Mouse (Mus musculus) Muller cell, postnatal 12 days (primary cell): Measurements from ENCODE around the gene Med16.
A peak's percentile ranks its signal among the peaks of the same experiment; 100 is the strongest.
"Not testable (repeated sequence)": the region's sequence is repeated elsewhere in the genome, so short reads cannot be mapped to it uniquely, and the experiment has no call there.

Source experiments
- DNase-seq: peaks from one replicate; pipeline ENCODE4 v3.0.0-alpha.2; 2015; ENCODE audit errors: inconsistent ontology term

Med16 gene

GRCm38 (mm10) chr10:79884938-79885337 is 23.8 kb downstream of the Med16 start:
- not testable (repeated sequence) for DNase-seq

DNA sequence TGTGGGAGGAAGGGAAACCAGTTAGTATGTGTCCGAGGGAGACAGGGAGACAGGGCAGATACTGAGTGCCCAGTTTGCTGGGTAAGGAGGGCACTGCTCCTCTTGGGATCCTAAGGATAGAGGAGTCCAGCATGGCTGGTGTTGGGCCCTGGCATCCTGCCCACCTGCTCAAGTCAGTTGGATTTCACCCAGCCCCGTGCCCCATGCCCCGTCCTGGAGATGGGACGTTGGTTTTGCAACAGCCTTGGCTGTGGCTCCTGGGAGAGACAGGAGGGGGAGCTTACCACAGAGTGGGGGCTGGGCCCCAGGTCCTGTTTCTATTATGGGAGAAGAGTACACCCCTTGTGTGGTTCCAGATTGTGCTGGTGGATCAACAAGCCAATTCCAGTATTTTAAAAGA is 24.3 kb downstream of the Med16 start:
- peak; percentile 29 for DNase-seq

DNA sequence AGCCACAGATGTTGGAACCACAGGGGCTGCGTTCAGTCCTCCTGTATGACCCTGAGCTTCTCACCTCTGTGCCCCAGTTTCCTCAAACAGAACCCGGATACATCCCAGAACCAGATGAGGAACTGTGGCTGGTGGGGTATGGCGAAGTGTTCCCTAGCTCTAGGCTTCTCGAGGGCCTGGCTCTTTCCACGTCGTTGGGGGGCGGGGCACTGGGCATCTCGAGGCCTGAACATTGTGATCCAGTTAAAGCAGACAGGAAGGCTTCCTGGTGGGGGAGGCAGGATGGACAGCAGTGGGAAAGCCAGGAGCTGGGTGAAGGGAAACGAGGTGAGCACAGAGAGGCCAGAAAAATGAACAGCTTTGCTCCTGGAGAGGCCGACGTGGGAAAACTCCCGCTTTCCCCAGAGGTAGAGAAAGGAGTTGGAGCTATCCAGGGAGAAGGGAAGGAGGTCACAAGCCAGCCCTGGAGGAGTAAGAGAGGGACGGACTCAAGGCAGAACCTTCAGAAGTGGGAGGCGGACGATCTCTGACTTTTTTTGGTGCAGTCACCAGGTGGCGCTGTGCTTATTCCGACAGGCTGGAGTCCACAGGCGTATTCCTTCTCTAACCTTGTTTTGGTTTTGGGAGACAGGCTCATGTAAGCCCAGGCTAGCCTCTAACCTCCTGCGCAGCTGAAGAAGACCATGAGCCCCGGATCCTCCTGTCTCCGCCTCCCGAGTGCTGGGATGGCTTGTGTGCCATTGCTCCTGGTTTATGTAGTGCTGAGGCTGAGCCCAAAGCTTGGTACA is 25.2 kb downstream of the Med16 start:
- peak; percentile 62 for DNase-seq

- DNase-seq: no peak
These were observed 26.7 kb downstream of the Med16 start for GRCm38 (mm10) chr10:79881981-79882380.

- DNase-seq: no peak
These were observed 28.0 kb downstream of the Med16 start for GRCm38 (mm10) chr10:79880721-79881120.

- no peak for DNase-seq
These were observed 29.2 kb downstream of the Med16 start for GRCm38 (mm10) chr10:79879527-79879926.

- peak; percentile 75 for DNase-seq
These were observed 31.0 kb downstream of the Med16 start for GRCm38 (mm10) chr10:79877757-79878156.

- DNase-seq: no peak
These were observed 31.5 kb downstream of the Med16 start for GRCm38 (mm10) chr10:79877174-79877573.

DNA sequence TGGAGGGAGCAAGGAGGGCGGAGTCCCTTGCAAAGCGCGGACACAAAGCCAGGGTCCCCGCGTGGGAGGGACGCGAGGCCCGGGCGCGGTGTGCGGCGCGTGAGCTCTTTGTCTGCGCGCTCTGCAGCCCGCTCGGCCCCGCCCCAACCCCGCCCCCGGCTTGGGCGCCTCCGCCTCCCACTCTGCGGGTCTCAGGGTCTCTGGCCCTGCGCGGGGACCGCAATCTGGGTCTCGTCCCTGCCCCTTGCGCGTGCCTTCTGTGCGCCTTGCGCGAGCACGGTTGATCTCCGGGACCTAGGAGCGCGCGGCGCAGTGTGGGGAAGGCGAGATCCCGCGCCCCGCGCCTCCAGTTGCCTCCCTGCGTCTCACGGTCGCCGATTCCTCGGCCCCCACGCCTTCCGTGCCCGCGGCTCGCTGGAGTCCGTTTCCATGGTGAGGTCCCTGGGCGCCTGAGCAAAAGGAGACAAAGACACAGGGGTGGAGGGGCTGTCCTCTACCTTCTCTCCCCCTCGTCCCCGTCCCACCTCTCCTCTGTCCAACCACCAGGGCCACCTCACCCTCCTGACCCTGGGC is 34.3 kb downstream of the Med16 start, which contains the start of the genes Prtn3 and Plppr3:
Gene Prtn3, plus strand, starts transcription at position 187 of the 573 bp plus-strand sequence.
Gene Plppr3, minus strand, starts transcription at position 345 of the 573 bp plus-strand sequence.
- DNase-seq: peak; percentile 51

GRCm38 (mm10) chr10:79873715-79874289 is 34.9 kb downstream of the Med16 start:
- no peak for DNase-seq

DNA sequence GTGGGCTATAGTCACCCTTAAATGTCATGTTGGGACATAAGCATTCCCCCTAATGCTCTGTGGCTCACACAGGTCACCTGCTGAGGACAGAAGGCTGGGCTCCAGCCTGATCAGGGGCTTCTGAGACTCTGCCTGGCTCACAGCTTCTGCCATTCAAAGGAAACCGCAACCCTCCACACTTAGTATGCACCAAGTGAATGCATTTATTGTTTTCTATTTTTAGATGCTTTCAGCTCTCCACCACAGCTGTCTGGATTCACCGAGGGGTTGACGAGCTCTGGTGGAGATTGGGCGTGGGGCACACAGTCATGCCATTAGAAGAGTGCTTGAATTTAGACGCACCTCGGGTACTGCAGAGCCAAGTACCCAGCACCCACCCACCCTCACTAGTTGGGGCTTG is 35.4 kb downstream of the Med16 start:
- DNase-seq: peak; percentile 40

DNA sequence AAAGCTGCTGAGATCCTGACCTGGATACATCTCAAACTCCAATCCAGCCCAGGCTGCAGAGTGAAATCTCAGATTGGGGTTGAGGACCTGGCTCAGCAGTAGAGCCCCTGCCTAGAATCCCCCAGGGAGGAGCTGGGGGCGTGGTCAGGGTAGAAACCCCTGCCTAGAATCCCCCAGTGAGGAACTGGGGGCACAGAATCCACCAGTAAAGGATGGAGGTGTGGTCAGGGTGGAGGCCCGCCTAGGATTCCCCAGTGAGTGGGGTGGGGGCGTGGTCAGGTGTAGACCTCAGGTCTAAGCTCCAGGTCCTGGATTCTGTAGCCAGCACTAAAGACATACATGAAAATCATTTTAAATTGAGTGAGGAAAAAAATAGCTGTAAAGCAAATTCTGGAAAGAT is 35.9 kb downstream of the Med16 start:
- DNase-seq: no peak

DNA sequence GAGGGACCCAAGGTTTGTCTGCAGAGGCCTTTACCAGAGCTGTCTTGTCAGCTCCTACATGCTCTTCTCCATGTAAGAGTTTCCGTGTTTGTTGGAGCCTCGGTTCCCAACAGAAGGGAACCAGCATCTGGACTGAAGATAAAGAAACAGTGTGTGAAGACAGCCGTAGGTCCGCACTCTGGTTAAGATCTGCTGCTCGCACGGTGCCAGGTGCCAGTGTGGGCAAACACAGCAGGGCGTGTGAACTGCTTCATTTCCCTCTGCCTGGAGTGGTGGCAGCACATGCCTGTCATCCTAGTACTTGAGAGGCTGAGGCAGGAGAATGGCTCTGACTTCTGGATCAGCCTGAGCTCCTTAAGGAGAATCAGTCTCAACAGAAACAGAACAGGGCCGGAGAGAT is 36.9 kb downstream of the Med16 start:
- DNase-seq: no peak

GRCm38 (mm10) chr10:79866601-79867000 is 42.1 kb downstream of the Med16 start:
- DNase-seq: no peak

DNA sequence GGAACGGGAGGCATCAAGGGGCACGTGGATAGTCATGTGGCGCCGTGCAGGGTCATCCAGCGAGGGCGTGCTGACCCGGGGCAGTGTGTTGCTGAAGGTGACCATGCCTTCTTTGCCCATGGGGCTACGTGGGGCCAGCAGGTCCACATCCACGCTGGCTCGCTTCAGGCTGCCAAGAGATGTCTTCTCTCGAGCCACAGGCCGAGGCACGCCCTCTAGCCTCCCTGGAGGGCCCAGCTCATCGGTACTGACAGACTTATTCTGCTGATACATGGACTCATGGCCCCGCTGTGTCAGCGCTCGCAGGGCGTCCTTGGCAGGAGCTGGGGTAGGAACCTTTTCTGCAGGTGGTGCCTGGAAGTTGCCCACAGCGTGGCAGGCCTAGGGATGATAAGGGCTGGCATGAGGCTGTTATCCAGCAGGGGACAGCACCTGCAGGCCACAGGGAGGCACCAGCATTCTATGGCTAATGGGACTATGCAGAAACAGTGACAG is 42.9 kb downstream of the Med16 start:
- DNase-seq: no peak

DNA sequence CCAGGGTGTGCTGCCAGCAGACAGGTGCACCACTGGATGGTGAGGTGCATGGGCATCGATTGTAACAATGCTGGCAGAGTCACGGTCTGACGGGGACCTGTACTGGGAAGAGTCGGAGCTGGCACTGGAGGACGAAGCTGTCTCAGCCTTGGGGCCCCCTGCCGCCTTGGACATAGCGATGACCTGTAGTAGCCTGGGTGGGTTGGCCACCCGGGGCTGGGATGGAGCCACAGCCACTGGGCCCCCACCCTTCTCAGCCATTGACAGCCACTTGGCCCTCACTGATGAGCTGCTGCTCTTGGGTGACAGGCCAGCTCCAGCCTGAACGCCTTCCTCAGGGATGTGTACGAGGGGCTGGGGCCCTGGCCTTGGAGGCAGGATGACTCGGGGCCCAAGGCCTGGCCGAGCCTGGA is 43.5 kb downstream of the Med16 start:
- DNase-seq: no peak

DNA sequence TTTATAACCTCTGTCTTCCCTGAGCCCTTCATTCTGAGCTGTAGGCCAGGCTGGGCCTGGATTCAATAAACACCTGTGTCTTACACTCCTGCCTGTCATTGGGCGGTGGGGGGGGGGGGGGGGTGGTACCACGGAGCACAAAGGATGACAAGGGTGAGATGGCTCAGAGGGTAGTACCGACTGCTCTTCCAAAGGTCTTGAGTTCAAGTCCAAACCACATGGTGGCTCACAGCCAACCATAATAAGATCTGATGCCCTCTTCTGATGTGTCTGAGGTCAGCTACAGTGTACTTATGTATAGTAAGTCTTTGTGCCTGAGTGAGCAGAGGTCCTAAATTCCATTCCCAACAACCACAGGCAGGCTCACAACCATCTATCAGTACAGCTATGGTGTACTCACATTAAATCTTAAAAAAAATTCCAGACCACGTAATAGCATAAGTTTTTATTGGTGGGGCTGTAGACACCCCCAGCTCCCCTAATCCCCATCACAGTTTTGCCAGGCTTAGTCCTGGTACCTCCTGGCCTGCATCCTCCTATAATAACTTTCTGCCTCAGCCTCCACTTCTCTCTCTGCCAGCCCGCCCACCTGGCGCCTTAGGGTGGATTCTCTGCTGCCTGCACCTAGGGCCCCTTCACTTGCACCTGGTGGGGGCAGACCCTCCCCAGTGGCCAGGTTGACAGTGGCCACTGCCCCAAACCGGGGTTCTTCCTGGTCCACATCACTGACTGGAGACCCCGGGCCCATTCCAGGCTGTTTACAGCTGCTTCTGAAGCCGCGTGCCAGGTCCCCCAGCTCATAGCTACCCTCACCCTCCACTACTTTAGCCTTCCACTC is 44.2 kb downstream of the Med16 start:
- no peak for DNase-seq

- DNase-seq: no peak
These were observed 45.8 kb downstream of the Med16 start for GRCm38 (mm10) chr10:79862925-79863324.

- DNase-seq: no peak
These were observed 46.5 kb downstream of the Med16 start for GRCm38 (mm10) chr10:79862049-79862788.

GRCm38 (mm10) chr10:79861230-79862048 is 47.3 kb downstream of the Med16 start:
- DNase-seq: no peak
